Mouse (Mus musculus): Measurements from ENCODE around the gene Pafah1b3. TPM values are rescaled to one million over a fixed set of nuclear protein-coding genes. Genes with fewer than 3 reads are reported as not detected.
A peak's percentile ranks its signal among the peaks of the same experiment; 100 is the strongest.

The Pafah1b3 gene
- polyA plus RNA-seq, 1 experiment from 2014 or later, result 180 TPM

DNA sequence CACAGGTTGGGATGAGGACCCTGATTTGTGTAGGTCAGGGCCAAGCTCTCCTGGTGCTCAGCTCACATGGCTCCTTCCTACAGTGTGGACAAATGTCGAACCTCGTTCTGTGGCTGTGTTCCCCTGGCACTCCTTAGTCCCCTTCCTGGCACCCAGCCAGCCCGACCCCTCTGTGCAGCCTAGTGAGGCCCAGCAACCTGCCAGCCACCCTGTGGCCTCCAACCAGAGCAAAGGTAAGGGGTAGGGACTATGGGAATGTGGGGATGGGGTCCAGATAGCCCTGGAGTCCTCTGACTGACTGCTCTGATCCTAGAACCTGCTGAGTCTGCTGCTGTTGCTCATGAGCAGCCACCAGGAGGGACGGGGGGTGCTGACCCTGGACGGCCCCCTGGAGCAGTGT lies 13.0 kb downstream of the Pafah1b3 start:
- 52% methylated on average over 5 of the region's 5 CpGs for WGBS
- Histone ChIP-seq H3K27ac (ENCODE audit: low read length) (no peak overlapping the region), H3K4me2 (ENCODE audit: low read depth, low read length) (no peak overlapping the region), H3K4me3 (ENCODE audit: low read length) (no peak overlapping the region), H3K9me3 (ENCODE audit: control insufficient read depth, low read length) (no peaks in the 10 kb centered on the region), H3K36me3 (ENCODE audit: control insufficient read depth, insufficient read depth, low read length) (peaks cover 43% of the 10 kb centered on the region), H3K9ac (ENCODE audit: low read depth, low read length) (peak overlapping the region; percentile 81; the same call in 1 of the 2 replicates), H3K4me1 (ENCODE audit: control insufficient read depth, insufficient read depth, low read length) (peaks cover 40% of the 10 kb centered on the region), H3K27me3 (replicated peaks; ENCODE audit: control insufficient read depth, insufficient read depth, low read length) (no peaks in the 10 kb centered on the region)
- ATAC-seq, result no peak

DNA sequence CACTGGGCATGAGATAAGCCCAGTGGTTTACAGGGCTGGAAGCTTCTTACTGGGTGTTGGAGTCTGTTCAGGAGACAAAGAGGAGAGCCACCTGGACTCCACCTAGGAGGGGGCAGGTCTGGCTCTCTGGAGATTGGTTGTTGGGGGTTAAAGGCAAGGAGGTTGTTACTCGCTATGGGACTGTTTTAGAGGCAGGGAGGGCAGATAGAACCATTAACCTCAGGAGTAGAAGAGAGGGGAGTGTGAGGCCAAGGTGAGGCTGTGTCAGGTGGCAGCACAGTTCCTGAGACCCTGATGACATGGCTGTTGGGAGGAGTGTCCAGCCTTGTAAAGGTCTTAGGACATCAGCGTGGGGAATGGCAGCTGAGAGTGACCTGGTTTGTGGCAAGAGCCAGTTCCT lies 13.6 kb downstream of the Pafah1b3 start:
- no peak for ATAC-seq
- WGBS, result 72% methylated on average over 2 of the region's 2 CpGs
- Histone ChIP-seq H3K4me2 (ENCODE audit: low read depth, low read length) (peak overlapping the region; percentile 82), H3K9ac (ENCODE audit: low read depth, low read length) (peak overlapping the region; percentile 81), H3K27ac (ENCODE audit: low read length) (no peak overlapping the region), H3K4me3 (ENCODE audit: low read length) (peak overlapping the region; percentile 83; the same call in 1 of the 2 replicates), H3K4me1 (ENCODE audit: control insufficient read depth, insufficient read depth, low read length) (peaks cover 43% of the 10 kb centered on the region), H3K36me3 (ENCODE audit: control insufficient read depth, insufficient read depth, low read length) (peaks cover 37% of the 10 kb centered on the region), H3K9me3 (ENCODE audit: control insufficient read depth, low read length) (no peaks in the 10 kb centered on the region), H3K27me3 (replicated peaks; ENCODE audit: control insufficient read depth, insufficient read depth, low read length) (no peaks in the 10 kb centered on the region)

- Histone ChIP-seq H3K4me1 (ENCODE audit: control insufficient read depth, insufficient read depth, low read length) (peaks cover 43% of the 10 kb centered on the region), H3K27ac (ENCODE audit: low read length) (peak overlapping the region; percentile 97), H3K27me3 (replicated peaks; ENCODE audit: control insufficient read depth, insufficient read depth, low read length) (no peaks in the 10 kb centered on the region), H3K4me2 (ENCODE audit: low read depth, low read length) (peak overlapping the region; percentile 82), H3K9me3 (ENCODE audit: control insufficient read depth, low read length) (no peaks in the 10 kb centered on the region), H3K36me3 (ENCODE audit: control insufficient read depth, insufficient read depth, low read length) (peaks cover 33% of the 10 kb centered on the region), H3K4me3 (ENCODE audit: low read length) (peak overlapping the region; percentile 83), H3K9ac (ENCODE audit: low read depth, low read length) (peak overlapping the region; percentile 81)
- 5% methylated on average over 5 of the region's 5 CpGs for WGBS
- ATAC-seq, result no peak
Measured at GRCm38 (mm10) chr7:25283637-25284036, 14.1 kb downstream of the Pafah1b3 start.

GRCm38 (mm10) chr7:25282731-25283211 lies 15.0 kb downstream of the Pafah1b3 start:
- H3K27me3 ChIP-seq (replicated peaks; ENCODE audit: control insufficient read depth, insufficient read depth, low read length), result no peaks in the 10 kb centered on the region
- no peak for ATAC-seq
- peak overlapping the region; percentile 81 for H3K9ac ChIP-seq (ENCODE audit: low read depth, low read length)
- H3K9me3 ChIP-seq (ENCODE audit: control insufficient read depth, low read length), result no peaks in the 10 kb centered on the region
- peaks cover 46% of the 10 kb centered on the region for H3K4me1 ChIP-seq (ENCODE audit: control insufficient read depth, insufficient read depth, low read length)
- peaks cover 24% of the 10 kb centered on the region for H3K36me3 ChIP-seq (ENCODE audit: control insufficient read depth, insufficient read depth, low read length)
- H3K4me2 ChIP-seq (ENCODE audit: low read depth, low read length), result peak overlapping the region; percentile 82
- under 1% methylated on average over 25 of the region's 36 CpGs for WGBS
- peak overlapping the region; percentile 83 for H3K4me3 ChIP-seq (ENCODE audit: low read length)
- H3K27ac ChIP-seq (ENCODE audit: low read length), result peak overlapping the region; percentile 97

GRCm38 (mm10) chr7:25281734-25282601 lies 15.8 kb downstream of the Pafah1b3 start:
- H3K36me3 ChIP-seq (ENCODE audit: control insufficient read depth, insufficient read depth, low read length), result peaks cover 18% of the 10 kb centered on the region; the same call in 1 of the 2 replicates
- no peaks in the 10 kb centered on the region for H3K9me3 ChIP-seq (ENCODE audit: control insufficient read depth, low read length)
- H3K9ac ChIP-seq (ENCODE audit: low read depth, low read length), result peak overlapping the region; percentile 81
- H3K4me3 ChIP-seq (ENCODE audit: low read length), result peak overlapping the region; percentile 83
- WGBS, result 2% methylated on average over 60 of the region's 108 CpGs
- H3K27ac ChIP-seq (ENCODE audit: low read length), result peak overlapping the region; percentile 98
- peak overlapping the region; percentile 91 for H3K4me2 ChIP-seq (ENCODE audit: low read depth, low read length)
- peaks cover 49% of the 10 kb centered on the region for H3K4me1 ChIP-seq (ENCODE audit: control insufficient read depth, insufficient read depth, low read length)
- no peaks in the 10 kb centered on the region for H3K27me3 ChIP-seq (replicated peaks; ENCODE audit: control insufficient read depth, insufficient read depth, low read length)
- ATAC-seq, result peak; percentile 79

DNA sequence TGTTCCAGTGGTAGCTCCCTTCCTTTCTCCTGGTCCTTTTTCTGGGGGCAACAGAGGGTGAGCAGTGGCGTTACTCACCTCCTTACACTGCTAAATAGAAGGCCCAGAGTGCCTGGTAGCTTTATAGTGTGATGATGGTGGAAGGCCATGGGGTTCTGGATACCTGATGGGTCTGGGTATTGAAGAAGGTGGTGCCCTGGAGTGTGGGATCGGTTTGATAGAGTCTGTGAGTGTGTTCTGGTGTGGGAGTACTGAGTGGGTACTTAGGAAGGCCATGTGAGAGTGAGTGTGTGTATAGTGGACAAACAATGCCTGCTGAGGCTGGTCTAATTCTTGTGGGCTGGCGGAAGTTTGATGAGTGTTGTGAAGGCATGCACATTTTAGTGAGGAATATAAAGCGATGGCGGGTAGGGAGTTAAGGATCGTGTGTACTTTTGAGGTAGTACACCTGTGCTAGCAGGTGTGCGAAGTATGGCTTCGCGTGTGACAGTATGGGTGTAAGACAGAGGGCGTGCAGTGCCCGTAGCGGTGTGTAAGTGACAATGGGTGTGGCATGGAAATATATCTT lies 16.5 kb downstream of the Pafah1b3 start:
- peak; percentile 27 for ATAC-seq
- WGBS, result 13% methylated on average over 12 of the region's 12 CpGs
- Histone ChIP-seq H3K4me2 (ENCODE audit: low read depth, low read length) (peak overlapping the region; percentile 91), H3K9ac (ENCODE audit: low read depth, low read length) (peak overlapping the region; percentile 81), H3K4me1 (ENCODE audit: control insufficient read depth, insufficient read depth, low read length) (peaks cover 52% of the 10 kb centered on the region), H3K9me3 (ENCODE audit: control insufficient read depth, low read length) (no peaks in the 10 kb centered on the region), H3K27ac (ENCODE audit: low read length) (peak overlapping the region; percentile 98), H3K36me3 (ENCODE audit: control insufficient read depth, insufficient read depth, low read length) (peaks cover 10% of the 10 kb centered on the region; the same call in 1 of the 2 replicates), H3K4me3 (ENCODE audit: low read length) (peak overlapping the region; percentile 68), H3K27me3 (replicated peaks; ENCODE audit: control insufficient read depth, insufficient read depth, low read length) (no peaks in the 10 kb centered on the region)

GRCm38 (mm10) chr7:25279861-25280791 lies 17.7 kb downstream of the Pafah1b3 start:
- no peaks in the 10 kb centered on the region for H3K27me3 ChIP-seq (replicated peaks; ENCODE audit: control insufficient read depth, insufficient read depth, low read length)
- WGBS, result 0% methylated on average over 6 of the region's 6 CpGs
- ATAC-seq, result peak; percentile 9
- peaks cover 63% of the 10 kb centered on the region for H3K4me1 ChIP-seq (ENCODE audit: control insufficient read depth, insufficient read depth, low read length)
- 0 out of 2 replicates have a peak, but pooled peaks cover 3% of the 10 kb centered on the region for H3K36me3 ChIP-seq (ENCODE audit: control insufficient read depth, insufficient read depth, low read length)
- H3K9me3 ChIP-seq (ENCODE audit: control insufficient read depth, low read length), result no peaks in the 10 kb centered on the region
- H3K27ac ChIP-seq (ENCODE audit: low read length), result peak overlapping the region; percentile 98
- H3K4me3 ChIP-seq (ENCODE audit: low read length), result peak overlapping the region; percentile 68
- peak overlapping the region; percentile 81 for H3K9ac ChIP-seq (ENCODE audit: low read depth, low read length)
- peak overlapping the region; percentile 91 for H3K4me2 ChIP-seq (ENCODE audit: low read depth, low read length)

DNA sequence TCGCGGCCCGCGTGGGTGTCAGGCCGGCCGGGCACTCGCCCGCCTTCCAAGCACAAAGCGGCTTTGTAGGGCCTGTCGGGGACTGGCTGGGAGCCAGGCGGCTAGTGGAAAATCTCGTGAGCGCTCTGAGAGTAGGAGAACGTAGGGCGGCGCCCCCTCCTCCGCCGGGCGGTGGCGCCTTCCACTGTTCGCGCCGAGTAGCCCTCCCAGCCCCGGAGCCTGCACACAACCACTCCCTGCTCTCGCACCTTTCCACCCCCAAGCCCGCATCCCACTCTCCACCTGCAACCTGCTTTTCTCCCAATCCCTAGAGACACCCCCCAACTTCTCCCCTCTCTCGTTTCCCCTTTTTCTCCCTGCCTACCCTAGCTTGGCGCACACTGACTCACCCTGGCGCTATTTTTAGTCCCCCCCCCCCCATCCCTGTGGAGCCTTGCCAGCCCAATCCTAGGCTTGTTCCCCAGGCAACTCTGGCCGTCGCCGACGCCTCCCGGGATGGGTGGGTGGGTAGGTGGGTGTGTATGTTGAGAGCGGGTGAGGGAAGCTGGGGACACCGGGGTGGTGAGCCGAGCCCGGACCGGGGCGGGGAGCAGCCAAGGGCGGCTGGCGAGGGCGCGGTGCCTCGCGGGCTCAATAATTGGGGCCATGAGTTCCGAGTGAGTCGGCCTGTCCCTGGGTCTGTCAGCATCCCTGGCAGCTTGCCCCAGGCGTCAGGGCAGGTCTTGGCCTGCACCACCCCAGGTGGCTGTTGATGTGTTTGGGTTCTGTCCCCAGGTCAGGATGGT lies 18.5 kb downstream of the Pafah1b3 start:
- no peaks in the 10 kb centered on the region for H3K36me3 ChIP-seq (ENCODE audit: control insufficient read depth, insufficient read depth, low read length)
- peaks cover 60% of the 10 kb centered on the region for H3K4me1 ChIP-seq (ENCODE audit: control insufficient read depth, insufficient read depth, low read length)
- H3K9ac ChIP-seq (ENCODE audit: low read depth, low read length), result peak overlapping the region; percentile 81
- H3K4me3 ChIP-seq (ENCODE audit: low read length), result peak overlapping the region; percentile 68
- no peaks in the 10 kb centered on the region for H3K9me3 ChIP-seq (ENCODE audit: control insufficient read depth, low read length)
- peak overlapping the region; percentile 98 for H3K27ac ChIP-seq (ENCODE audit: low read length)
- no peaks in the 10 kb centered on the region for H3K27me3 ChIP-seq (replicated peaks; ENCODE audit: control insufficient read depth, insufficient read depth, low read length)
- peak overlapping the region; percentile 91 for H3K4me2 ChIP-seq (ENCODE audit: low read depth, low read length)
- WGBS, result under 1% methylated on average over 49 of the region's 49 CpGs
- ATAC-seq, result peak; percentile 49
